Mouse (Mus musculus) testis, adult 2 months (tissue): ENCODE measurements at regions not wholly inside any gene's neighbourhood (a gene's known extent, or its start where the extent isn't known, plus 50 kb on each side); places are given as distances from the start of the nearest gene placed in this dataset.

ENCODE experiments used
- H3K27ac ChIP-seq: fragments of 200-500 bp; 2 replicates; pipeline ENCODE4 v1.5.1; 2012; ENCODE audit warnings: low read depth, low read length; ENCODE audit not compliant: control insufficient read depth, insufficient read depth
- H3K27me3 ChIP-seq: fragments of 200-500 bp; 2 replicates; pipeline ENCODE4 v1.6.1; 2012; ENCODE audit warnings: mild to moderate bottlenecking, low read length, moderate library complexity; ENCODE audit not compliant: control insufficient read depth, insufficient read depth
- H3K36me3 ChIP-seq: fragments of 200-500 bp; 2 replicates; pipeline ENCODE4 v1.6.1; 2012; ENCODE audit warnings: mild to moderate bottlenecking, low read length; ENCODE audit not compliant: control insufficient read depth, insufficient read depth
- H3K4me1 ChIP-seq: fragments of 200-500 bp; 2 replicates; pipeline ENCODE4 v1.6.1; 2012; ENCODE audit warnings: low read length; ENCODE audit not compliant: control insufficient read depth, insufficient read depth
- H3K4me3 ChIP-seq: fragments of 200-500 bp; 2 replicates; pipeline ENCODE4 v1.5.1; 2012; ENCODE audit warnings: low read depth, mild to moderate bottlenecking, low read length, moderate library complexity, mixed read lengths; ENCODE audit not compliant: control insufficient read depth
- CTCF ChIP-seq: fragments of 200-500 bp; IDR thresholded peaks from 2 replicates; pipeline ENCODE4 v1.5.1; 2012; ENCODE audit warnings: low read depth, mild to moderate bottlenecking, inconsistent platforms, low read length, moderate library complexity; ENCODE audit not compliant: control insufficient read depth, insufficient read depth, insufficient replicate concordance
- POLR2A ChIP-seq: fragments of 200-500 bp; IDR thresholded peaks from 2 replicates; pipeline ENCODE4 v1.6.1; 2012; ENCODE audit warnings: low read depth, mild to moderate bottlenecking, inconsistent platforms, low read length, moderate library complexity; ENCODE audit not compliant: control insufficient read depth

DNA sequence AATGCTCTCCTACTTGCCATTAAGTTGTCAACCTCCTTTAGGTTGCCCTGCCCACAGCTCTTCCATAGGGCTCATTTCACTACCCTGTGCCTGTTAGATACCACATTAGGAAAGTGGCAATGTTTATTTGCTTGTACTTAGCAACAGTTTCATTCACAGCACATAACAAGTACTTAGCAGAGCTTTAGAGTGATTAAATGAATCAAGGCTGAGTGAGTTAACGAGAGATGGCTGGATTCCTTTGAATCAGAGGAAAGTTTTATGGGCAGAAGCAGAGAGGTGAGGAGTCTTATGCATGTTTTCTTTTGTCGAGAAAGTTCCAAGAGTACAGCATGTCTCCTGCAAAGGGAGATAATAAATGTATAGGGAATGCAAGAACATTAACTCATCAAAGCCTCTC is 60.5 kb downstream of the Ptgs2 start:
- Histone ChIP-seq H3K4me3 (no peak overlapping the region), H3K4me1 (peaks cover 3% of the 10 kb centered on the region; the same call in 1 of the 2 replicates), H3K36me3 (no peaks in the 10 kb centered on the region), H3K27ac (no peak overlapping the region), H3K27me3 (no peaks in the 10 kb centered on the region)
- TF ChIP-seq CTCF (no peak), POLR2A (no peak)

DNA sequence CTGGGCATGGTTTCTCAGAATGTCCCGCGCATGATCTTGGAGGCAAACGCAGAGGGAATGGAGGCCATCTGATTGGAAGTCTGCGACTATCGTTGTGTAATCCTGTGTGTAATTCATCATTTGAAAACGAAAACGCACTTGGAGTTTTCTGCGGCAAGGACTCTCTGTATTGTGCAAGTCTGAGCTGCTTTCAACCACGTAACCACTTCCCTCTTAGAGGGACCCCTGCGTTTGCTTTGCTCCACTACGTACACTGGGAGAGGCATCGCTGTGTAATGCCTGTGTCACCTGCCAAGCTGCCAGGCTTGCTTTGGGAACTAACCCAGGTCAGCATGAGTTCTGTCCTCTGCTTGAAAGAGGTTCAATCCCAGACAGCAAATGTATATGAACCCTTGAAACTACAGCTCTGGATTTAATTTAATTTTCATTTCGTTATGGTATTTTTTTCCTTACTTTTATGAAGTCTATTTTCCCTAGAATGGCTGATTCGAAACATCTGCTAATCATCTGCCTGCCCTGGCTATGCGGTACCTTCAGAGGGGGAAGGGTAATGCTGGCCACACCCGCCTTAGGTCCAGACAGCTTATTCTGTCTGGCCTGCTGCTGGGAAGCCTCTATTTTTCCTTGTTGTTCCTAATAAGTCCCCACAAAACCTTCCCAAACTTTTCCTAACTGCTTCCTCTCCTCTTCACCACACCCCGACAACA is 65.2 kb downstream of the Ptgs2 start:
- TF ChIP-seq POLR2A (no peak), CTCF (no peak)
- Histone ChIP-seq H3K27me3 (no peaks in the 10 kb centered on the region), H3K27ac (no peak overlapping the region), H3K4me3 (no peak overlapping the region; the same call in 1 of the 2 replicates), H3K36me3 (no peaks in the 10 kb centered on the region), H3K4me1 (peaks cover 3% of the 10 kb centered on the region; the same call in 1 of the 2 replicates)

DNA sequence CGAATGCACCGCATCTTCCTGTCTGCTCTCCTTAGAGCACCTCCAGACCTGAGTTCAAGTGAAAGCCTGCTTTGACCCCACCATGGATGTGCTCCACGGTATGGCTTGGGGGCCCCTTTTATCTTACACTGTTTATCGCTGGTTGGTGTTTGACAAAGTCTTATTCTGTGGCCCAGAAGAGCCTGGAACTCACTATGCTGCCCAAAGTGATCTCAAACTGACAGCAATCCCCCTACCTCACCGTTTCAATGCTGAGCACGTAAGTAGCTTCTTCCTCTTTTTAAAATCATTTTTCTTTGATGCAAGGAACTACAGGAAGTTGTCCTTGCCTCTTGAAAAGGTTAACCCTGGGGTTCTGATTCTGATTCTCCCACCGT is 65.8 kb downstream of the Ptgs2 start:
- H3K4me3 ChIP-seq: no peak overlapping the region
- no peak for TF ChIP-seq CTCF
- no peak for TF ChIP-seq POLR2A
- H3K36me3 ChIP-seq: no peaks in the 10 kb centered on the region
- H3K27me3 ChIP-seq: no peaks in the 10 kb centered on the region
- H3K4me1 ChIP-seq: peaks cover 3% of the 10 kb centered on the region; the same call in 1 of the 2 replicates
- no peak overlapping the region for H3K27ac ChIP-seq

DNA sequence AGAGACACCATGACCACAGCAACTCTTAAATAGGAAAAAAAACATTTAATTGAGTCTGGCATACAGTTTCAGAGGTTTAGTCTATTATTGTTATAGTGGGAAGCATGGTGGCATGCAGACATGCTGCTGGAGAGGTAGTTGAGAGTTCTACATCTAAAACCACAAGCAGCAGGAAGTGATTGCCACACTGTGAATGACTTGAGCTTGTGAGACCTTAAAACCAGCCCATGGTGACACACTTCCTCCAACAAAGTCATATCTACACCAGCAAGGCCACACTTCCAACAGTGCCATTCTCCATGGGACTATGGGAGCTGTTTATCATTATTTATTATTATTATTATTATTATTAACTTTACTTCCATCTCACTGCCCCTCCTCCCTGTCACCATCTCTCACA is 67.3 kb downstream of the Ptgs2 start:
- H3K27me3 ChIP-seq: no peaks in the 10 kb centered on the region
- H3K4me1 ChIP-seq: peaks cover 3% of the 10 kb centered on the region; the same call in 1 of the 2 replicates
- no peak overlapping the region for H3K4me3 ChIP-seq
- no peaks in the 10 kb centered on the region for H3K36me3 ChIP-seq
- H3K27ac ChIP-seq: no peak overlapping the region
- TF ChIP-seq CTCF: no peak
- no peak for TF ChIP-seq POLR2A

DNA sequence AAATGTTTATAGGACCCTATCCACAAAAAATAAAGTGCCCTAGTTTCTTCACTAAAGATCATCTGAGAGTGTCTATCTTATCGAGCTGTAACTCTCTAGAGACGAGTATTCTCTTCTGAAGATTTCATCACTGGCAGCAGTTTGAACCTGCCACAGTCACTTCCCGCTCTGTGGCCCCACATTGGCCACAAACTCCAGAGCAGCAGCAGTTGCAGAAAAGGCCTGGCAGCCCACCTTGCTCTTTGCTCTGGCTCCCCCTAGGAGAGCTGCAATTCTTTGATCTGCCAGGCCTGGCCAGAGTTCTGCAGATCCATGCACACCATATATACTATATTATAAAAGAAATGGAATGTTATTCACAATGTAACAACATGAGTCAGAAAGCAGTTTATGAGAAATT is 74.4 kb downstream of the Ptgs2 start:
- TF ChIP-seq CTCF (no peak), POLR2A (no peak)
- H3K4me1 ChIP-seq: no peaks in the 10 kb centered on the region
- no peaks in the 10 kb centered on the region for H3K27me3 ChIP-seq
- H3K36me3 ChIP-seq: no peaks in the 10 kb centered on the region
- H3K27ac ChIP-seq: no peak overlapping the region
- H3K4me3 ChIP-seq: no peak overlapping the region

DNA sequence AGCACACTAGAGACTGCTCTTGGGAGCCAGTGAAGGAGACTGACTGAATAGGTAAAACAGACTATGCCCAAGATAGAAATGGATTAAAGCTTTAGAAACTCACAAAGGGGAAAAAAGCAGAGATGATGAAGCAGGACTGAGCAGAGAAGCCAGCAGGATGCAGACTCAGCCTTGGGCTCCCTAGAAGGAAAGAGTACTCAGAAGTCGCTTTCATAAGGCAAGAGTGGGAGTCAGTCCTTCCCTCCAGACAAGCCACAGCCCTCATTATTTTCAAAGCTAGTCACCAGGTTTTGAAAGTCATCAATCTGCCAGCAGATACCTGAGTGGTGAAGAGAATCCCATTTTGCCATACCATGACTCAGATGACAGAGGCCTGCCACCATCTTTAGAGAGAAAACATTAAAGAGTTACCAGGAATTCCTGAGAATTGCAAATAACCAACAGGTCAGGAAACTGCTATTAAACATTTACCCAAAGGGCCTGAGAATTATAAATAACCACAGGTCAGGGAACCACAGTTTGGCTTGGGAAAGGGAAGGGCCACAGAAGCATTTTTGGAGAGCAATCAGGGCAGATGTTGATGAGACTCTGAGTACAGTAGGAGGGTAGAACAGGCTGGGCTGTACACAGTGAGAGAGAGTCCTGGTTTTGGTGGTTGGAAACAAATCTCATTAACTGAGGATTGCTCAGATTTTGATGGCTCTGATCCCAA is 77.4 kb downstream of the Ptgs2 start:
- Histone ChIP-seq H3K36me3 (no peaks in the 10 kb centered on the region), H3K4me1 (no peaks in the 10 kb centered on the region), H3K27me3 (no peaks in the 10 kb centered on the region), H3K27ac (no peak overlapping the region), H3K4me3 (no peak overlapping the region)
- no peak for TF ChIP-seq POLR2A
- TF ChIP-seq CTCF: no peak

DNA sequence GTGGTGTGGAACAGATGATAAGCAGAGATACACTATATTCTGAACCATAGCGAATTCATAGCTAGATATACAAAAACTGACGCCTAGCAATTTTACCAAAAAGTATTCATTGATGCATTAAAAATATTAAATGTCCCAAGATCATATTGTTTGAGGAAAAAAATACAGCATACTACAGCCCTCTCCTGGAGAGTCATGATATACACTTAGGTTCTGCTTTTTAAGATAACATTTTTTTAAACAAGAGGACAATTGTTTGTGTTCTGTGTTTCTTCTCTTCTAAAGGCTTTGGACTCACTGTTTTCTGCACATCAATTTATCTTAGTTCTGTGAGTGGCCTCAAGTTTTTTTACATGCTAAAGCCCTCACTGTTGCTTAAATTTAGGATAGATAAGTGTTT is 102.2 kb downstream of the Ptgs2 start:
- H3K27me3 ChIP-seq: no peaks in the 10 kb centered on the region
- no peaks in the 10 kb centered on the region for H3K4me1 ChIP-seq
- H3K27ac ChIP-seq: no peak overlapping the region
- no peak for TF ChIP-seq POLR2A
- TF ChIP-seq CTCF: no peak
- no peaks in the 10 kb centered on the region for H3K36me3 ChIP-seq
- H3K4me3 ChIP-seq: no peak overlapping the region
